Mouse (Mus musculus) liver, adult 2 months (tissue): ENCODE results near the gene Msmb.

Source experiments
- CTCF ChIP-seq: fragments of 200-500 bp; IDR thresholded peaks from 2 replicates; pipeline ENCODE4 v1.5.1; 2011; ENCODE audit warnings: low read depth, low read length, control low read depth
- POLR2A ChIP-seq: fragments of 200-500 bp; IDR thresholded peaks from 2 replicates; pipeline ENCODE4 v1.6.1; 2011; ENCODE audit warnings: low read length, control low read depth; ENCODE audit not compliant: insufficient read depth; ENCODE audit errors: extremely low read depth

DNA sequence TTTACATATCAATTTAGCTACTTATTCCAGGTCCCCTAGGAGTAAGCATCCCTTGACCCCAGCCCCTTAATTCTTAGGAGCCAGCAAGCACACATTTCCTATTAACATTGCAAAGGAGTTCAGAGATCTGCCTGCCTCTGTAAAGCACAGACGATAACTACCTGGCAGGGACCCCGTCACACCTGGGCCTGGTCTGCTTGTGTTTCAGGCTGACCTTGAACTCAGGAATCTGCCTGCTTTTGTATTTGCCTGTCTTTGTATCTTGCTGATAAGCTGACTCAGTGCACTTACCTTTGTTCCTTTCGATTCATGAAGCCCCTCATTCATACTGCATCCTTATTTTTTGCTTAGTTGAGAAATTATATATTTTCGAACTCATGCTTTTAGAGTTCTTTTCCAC, 34.9 kb upstream of the Msmb start:
- no peak for TF ChIP-seq POLR2A
- TF ChIP-seq CTCF, result no peak
